Mouse (Mus musculus) left cerebral cortex, postnatal 10 days (tissue): ENCODE measurements around the gene Prr5l. TPM values are rescaled to one million over a fixed set of nuclear protein-coding genes. Genes with fewer than 3 reads are reported as not detected.
A peak's percentile ranks its signal among the peaks of the same experiment; 100 is the strongest.

Experiments
- DNase-seq, 2 experiments: peaks; one replicate each; pipeline ENCODE4 v3.0.0; 2021 to 2022; ENCODE audit warnings: low spot score in 2 of 2, mixed read lengths in 1 of 2; ENCODE audit errors: extremely low spot score in 1 of 2
- intact Hi-C: fragments of 180-260 bp; cut with DNase I; formaldehyde crosslinking; loops from one replicate; pipeline ENCODE4 v1.15.1; 2025
- total RNA-seq, 2 experiments: library from RNA; stranded (reverse); gene quantifications; 2 replicates each; pipeline ENCODE4 v1.2.3; 2021

Prr5l gene
- total RNA-seq, 2 experiments from 2014 or later, result 2.3 to 4.5 TPM

- intact Hi-C loops, result loop anchor here (5.0 kb wide), 1 partner anchor 80 kb away; no protein-coding TSS in a partner anchor
- peak in 1 of 2 experiments; percentile 53 for DNase-seq
These were observed 85.5 kb downstream of the Prr5l start for GRCm38 (mm10) chr2:101797166-101797900.

GRCm38 (mm10) chr2:101796287-101797115, 86.3 kb downstream of the Prr5l start:
- peak; percentile 40 to 86 for DNase-seq
- intact Hi-C loops, result loop anchor here (5.0 kb wide), 1 partner anchor 79 kb away; no protein-coding TSS in a partner anchor

GRCm38 (mm10) chr2:101792130-101792529, 90.7 kb downstream of the Prr5l start:
- no peak for DNase-seq
- intact Hi-C loops, result no loop called here

- intact Hi-C loops, result no loop called here
- DNase-seq, result peak in 1 of 2 experiments; percentile 19
These were observed 99.6 kb downstream of the Prr5l start for GRCm38 (mm10) chr2:101783255-101783654.

- intact Hi-C loops, result no loop called here
- peak in 1 of 2 experiments; percentile 26 for DNase-seq
These were observed 101.5 kb downstream of the Prr5l start for GRCm38 (mm10) chr2:101781357-101781777.

- intact Hi-C loops, result no loop called here
- DNase-seq, result no peak
These were observed 104.7 kb downstream of the Prr5l start for GRCm38 (mm10) chr2:101778080-101778479.

- intact Hi-C loops, result no loop called here
- no peak for DNase-seq
These were observed 119.3 kb downstream of the Prr5l start for GRCm38 (mm10) chr2:101763503-101763902.

GRCm38 (mm10) chr2:101762955-101763386, 119.9 kb downstream of the Prr5l start:
- peak in 1 of 2 experiments; percentile 33 for DNase-seq
- intact Hi-C loops, result no loop called here

- no peak for DNase-seq
- intact Hi-C loops, result no loop called here
These were observed 120.4 kb downstream of the Prr5l start for GRCm38 (mm10) chr2:101762405-101762804.

- intact Hi-C loops, result no loop called here
- no peak for DNase-seq
These were observed 120.9 kb downstream of the Prr5l start for GRCm38 (mm10) chr2:101761898-101762297.

- intact Hi-C loops, result no loop called here
- no peak for DNase-seq
These were observed 123.1 kb downstream of the Prr5l start for GRCm38 (mm10) chr2:101759523-101760277.

GRCm38 (mm10) chr2:101757806-101758205, 125.0 kb downstream of the Prr5l start:
- peak in 1 of 2 experiments; percentile 26 for DNase-seq
- intact Hi-C loops, result no loop called here

GRCm38 (mm10) chr2:101756069-101756753, 126.6 kb downstream of the Prr5l start:
- no peak for DNase-seq
- intact Hi-C loops, result no loop called here

GRCm38 (mm10) chr2:101754939-101755555, 127.8 kb downstream of the Prr5l start:
- no peak for DNase-seq
- intact Hi-C loops, result no loop called here

- intact Hi-C loops, result no loop called here
- DNase-seq, result no peak
These were observed 128.4 kb downstream of the Prr5l start for GRCm38 (mm10) chr2:101754428-101754827.

GRCm38 (mm10) chr2:101752979-101753378, 129.8 kb downstream of the Prr5l start:
- intact Hi-C loops, result no loop called here
- DNase-seq, result no peak

GRCm38 (mm10) chr2:101752402-101752801, 130.4 kb downstream of the Prr5l start:
- peak in 1 of 2 experiments; percentile 70 for DNase-seq
- intact Hi-C loops, result no loop called here
